Mouse (Mus musculus): ENCODE results near the gene Il18bp.

DNA sequence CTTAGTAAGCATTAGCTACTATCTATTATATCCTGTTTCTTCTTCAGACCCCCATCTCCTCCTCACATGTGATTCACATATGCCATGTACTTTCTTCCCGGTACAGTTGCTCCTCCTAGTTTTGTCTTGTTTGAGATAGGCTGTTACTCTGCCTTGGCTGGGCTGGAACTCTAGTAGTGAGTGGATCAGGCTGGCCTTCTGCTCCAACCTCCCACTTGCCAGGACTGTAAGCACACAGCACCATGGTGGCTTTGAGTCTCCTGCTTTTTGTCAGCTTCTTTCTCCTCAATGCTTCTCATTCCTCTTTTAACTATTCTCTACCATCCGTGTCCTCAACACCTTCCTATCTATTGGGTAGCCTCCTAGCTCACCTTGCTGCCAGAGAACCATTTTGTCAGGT is 49.7 kb downstream of the Il18bp start:
- TF ChIP-seq CTCF (conservative IDR thresholded peaks at IDR 0.05; ENCODE audit: low read length) (no peak), NANOG (IDR thresholded peaks at IDR 0.05; ENCODE audit: borderline replicate concordance, low read length) (no peak), POU5F1 (IDR thresholded peaks at IDR 0.05; ENCODE audit: borderline replicate concordance, low read length) (no peak)

Measured in E14TG2a.4 (cell line).